Mouse (Mus musculus): ENCODE data around the gene Slamf6.

- TF ChIP-seq CTCF (IDR thresholded peaks at IDR 0.05; ENCODE audit: low read depth) (no peak), EP300 (optimal IDR thresholded peaks at IDR 0.05) (no peak)
Measured at GRCm38 (mm10) chr1:171957411-171957810, 40.1 kb downstream of the Slamf6 start.
